Comparison of ENCODE assay signal across 25 mouse cellular contexts in genomic region chr5:133788006-133788405, GRCm38 (mm10).
"Had no signal": no experiment of that assay in that cellular context is flagged by ENCODE, and none has a peak within 500 bp of the region (broad histone marks: within the 10 kb centered on the region; RNA-seq: fewer than 3 reads in every experiment).

No protein-coding gene starts in this region.

- ATAC-seq: forebrain, embryonic 13.5 days; forebrain, embryonic 15.5 days; forebrain, postnatal 0 days had no signal

- H3K4me2 ChIP-seq: embryonic facial prominence, embryonic 12.5 days; embryonic facial prominence, embryonic 13.5 days; embryonic facial prominence, embryonic 15.5 days; forebrain, embryonic 12.5 days; forebrain, embryonic 13.5 days; forebrain, embryonic 15.5 days had no signal

- H3K9ac ChIP-seq: embryonic facial prominence, embryonic 12.5 days; embryonic facial prominence, embryonic 13.5 days; embryonic facial prominence, embryonic 15.5 days; forebrain, embryonic 12.5 days; forebrain, embryonic 13.5 days; forebrain, embryonic 15.5 days; forebrain, postnatal 0 days had no signal

- H3K4me3 ChIP-seq: embryonic facial prominence, embryonic 10.5 days; embryonic facial prominence, embryonic 12.5 days; embryonic facial prominence, embryonic 13.5 days; embryonic facial prominence, embryonic 15.5 days; erythroblast, embryonic 14.5 days; forebrain, embryonic 10.5 days; forebrain, embryonic 12.5 days; forebrain, embryonic 13.5 days; forebrain, embryonic 15.5 days; gastrocnemius, adult 2 months; heart, adult 2 months; heart, embryonic 10.5 days had no signal

- H3K36me3 ChIP-seq: embryonic facial prominence, embryonic 10.5 days; embryonic facial prominence, embryonic 12.5 days; embryonic facial prominence, embryonic 13.5 days; embryonic facial prominence, embryonic 15.5 days; forebrain, embryonic 10.5 days; forebrain, embryonic 12.5 days; forebrain, embryonic 15.5 days; heart, embryonic 10.5 days had no signal

- DNase-seq: cerebellum, adult 8-10 months; cerebellum, adult 9-10 months; cerebellum, adult 9-11 months; cerebellum, postnatal 10 days; cerebellum, postnatal 14 days; cerebellum, postnatal 25 days; cerebellum, postnatal 36 days; embryo, embryonic 11 days; forebrain, postnatal 0 days; gastrocnemius, adult 2 months; gastrocnemius, postnatal 10 days; gastrocnemius, postnatal 14 days; gastrocnemius, postnatal 36 days; heart, adult 18-20 months; heart, adult 2 months had no signal

- H3K9me3 ChIP-seq: embryonic facial prominence, embryonic 10.5 days; embryonic facial prominence, embryonic 12.5 days; embryonic facial prominence, embryonic 13.5 days; embryonic facial prominence, embryonic 15.5 days; forebrain, embryonic 10.5 days; forebrain, embryonic 12.5 days; forebrain, embryonic 13.5 days; forebrain, embryonic 15.5 days; heart, embryonic 10.5 days had no signal

- H3K27ac ChIP-seq: embryonic facial prominence, embryonic 10.5 days; embryonic facial prominence, embryonic 12.5 days; embryonic facial prominence, embryonic 13.5 days; embryonic facial prominence, embryonic 15.5 days; forebrain, embryonic 10.5 days; forebrain, embryonic 12.5 days; forebrain, embryonic 13.5 days; forebrain, embryonic 15.5 days; gastrocnemius, adult 2 months; heart, adult 2 months; heart, embryonic 10.5 days had no signal

- H3K27me3 ChIP-seq: embryonic facial prominence, embryonic 15.5 days; forebrain, embryonic 13.5 days; forebrain, embryonic 15.5 days had no signal

- H3K4me1 ChIP-seq: embryonic facial prominence, embryonic 10.5 days; embryonic facial prominence, embryonic 12.5 days; embryonic facial prominence, embryonic 13.5 days; embryonic facial prominence, embryonic 15.5 days; forebrain, embryonic 12.5 days; forebrain, embryonic 15.5 days; heart, embryonic 10.5 days had no signal
